Mouse (Mus musculus): ENCODE data around the gene Cebpb. TPM values are rescaled to one million over a fixed set of nuclear protein-coding genes. Genes with fewer than 3 reads are reported as not detected.

The Cebpb gene
- polyA plus RNA-seq, 1 experiment = 68.5 TPM

DNA sequence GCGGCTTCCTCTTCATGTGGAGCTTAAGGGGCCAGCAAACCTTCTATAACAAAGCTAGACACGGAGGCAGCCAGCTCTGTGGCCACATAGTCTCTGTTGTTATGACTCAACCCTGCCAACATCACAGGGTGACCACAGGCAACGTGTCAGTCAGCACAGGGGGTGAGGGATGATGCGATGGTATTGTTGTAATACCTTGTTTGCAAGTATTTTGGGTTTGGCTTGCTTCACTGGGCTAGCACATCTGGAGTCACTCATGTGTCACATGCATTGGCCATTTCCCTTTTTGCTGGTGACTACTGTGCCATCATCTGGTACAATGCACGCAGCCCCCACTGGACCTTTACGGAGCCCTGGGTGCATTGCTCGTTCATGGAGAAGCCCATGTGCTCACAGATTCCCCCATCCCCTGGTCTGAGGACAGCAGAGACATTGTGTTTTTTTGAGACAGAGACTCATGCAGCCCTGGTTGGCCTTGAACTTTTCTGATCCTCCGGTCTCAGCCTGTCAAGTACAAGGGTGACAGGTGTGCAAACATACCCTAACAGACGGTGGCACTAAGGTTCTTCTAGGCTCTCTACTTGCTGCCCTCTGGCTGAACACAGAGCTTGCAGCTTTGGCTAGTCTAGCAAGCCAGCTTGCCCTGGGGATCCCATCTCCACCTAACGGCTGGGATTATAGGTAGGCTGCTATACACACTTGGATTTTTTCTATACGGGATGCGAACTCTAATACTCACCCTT is 39.3 kb upstream of the Cebpb start:
- Histone ChIP-seq H3K27ac (ENCODE audit: insufficient read depth, low read length) (peak overlapping the region; percentile 20; the same call in 1 of the 2 replicates), H3K4me1 (ENCODE audit: control insufficient read depth, insufficient read depth, insufficient read length) (peaks cover 16% of the 10 kb centered on the region; the same call in 1 of the 2 replicates), H3K4me3 (ENCODE audit: extremely low read depth, insufficient read depth, insufficient read length) (no peak overlapping the region), H3K36me3 (ENCODE audit: control insufficient read depth, insufficient read depth, low read length) (peaks cover 33% of the 10 kb centered on the region), H3K27me3 (ENCODE audit: control insufficient read depth, insufficient read depth, low read length) (no peaks in the 10 kb centered on the region)
- no peak for DNase-seq (ENCODE audit: low read depth in 1 of 2, low spot score in 2 of 2)
- no peak for TF ChIP-seq CTCF (IDR thresholded peaks at IDR 0.05; ENCODE audit: extremely low read depth, insufficient read depth, insufficient read length, insufficient replicate concordance)
- TF ChIP-seq POLR2A (IDR thresholded peaks at IDR 0.05; ENCODE audit: low read depth, low read length) = no peak
- 53% methylated on average over 12 of the region's 12 CpGs for WGBS

DNA sequence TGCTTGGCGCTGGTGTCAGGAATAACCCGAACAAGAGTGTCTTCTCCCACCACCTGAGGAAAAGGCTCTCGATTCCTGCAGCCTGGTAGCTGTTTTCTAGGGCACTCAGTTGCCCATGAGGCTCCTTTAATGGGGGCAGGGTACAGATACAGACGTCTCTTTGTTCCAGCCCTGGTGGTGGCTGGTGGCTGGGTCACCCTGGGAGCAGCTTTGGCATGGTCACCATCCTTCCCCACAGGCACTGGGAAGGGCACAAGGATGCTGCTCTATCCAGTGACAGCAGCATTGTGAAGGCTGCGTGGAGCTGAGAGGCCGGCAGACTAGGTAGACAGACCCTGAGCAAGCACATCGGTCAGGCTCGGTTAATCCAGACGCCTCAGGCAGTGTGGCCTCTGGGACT is 37.1 kb upstream of the Cebpb start:
- H3K36me3 ChIP-seq (ENCODE audit: control insufficient read depth, insufficient read depth, low read length) = peaks cover 24% of the 10 kb centered on the region
- no peaks in the 10 kb centered on the region for H3K27me3 ChIP-seq (ENCODE audit: control insufficient read depth, insufficient read depth, low read length)
- WGBS = 96% methylated on average over 9 of the region's 9 CpGs
- H3K4me1 ChIP-seq (ENCODE audit: control insufficient read depth, insufficient read depth, insufficient read length) = peaks cover 21% of the 10 kb centered on the region; the same call in 1 of the 2 replicates
- no peak overlapping the region for H3K4me3 ChIP-seq (ENCODE audit: extremely low read depth, insufficient read depth, insufficient read length)
- DNase-seq (ENCODE audit: low read depth in 1 of 2, low spot score in 2 of 2) = no peak
- TF ChIP-seq CTCF (IDR thresholded peaks at IDR 0.05; ENCODE audit: extremely low read depth, insufficient read depth, insufficient read length, insufficient replicate concordance) (no peak), POLR2A (IDR thresholded peaks at IDR 0.05; ENCODE audit: low read depth, low read length) (no peak)
- H3K27ac ChIP-seq (ENCODE audit: insufficient read depth, low read length) = no peak overlapping the region

DNA sequence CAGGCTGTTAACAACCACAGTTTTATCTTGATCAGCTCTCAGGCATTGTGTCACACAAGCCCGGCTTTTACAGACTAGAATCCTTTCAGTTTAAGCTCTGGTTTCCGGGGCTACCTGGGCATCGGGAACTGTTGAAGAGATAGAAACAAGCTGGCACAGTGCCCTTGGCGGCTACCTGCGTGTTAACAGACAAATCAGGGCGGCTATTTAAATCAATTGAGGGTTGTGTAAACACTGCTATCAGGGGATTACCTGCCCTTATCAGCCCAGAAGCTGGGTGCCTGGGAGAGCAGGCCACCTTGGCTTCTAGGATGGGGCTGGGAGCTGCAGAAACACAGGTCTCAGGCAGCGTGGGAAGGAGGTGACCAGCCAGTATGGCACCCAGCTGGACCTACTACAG is 36.0 kb upstream of the Cebpb start:
- TF ChIP-seq POLR2A (IDR thresholded peaks at IDR 0.05; ENCODE audit: low read depth, low read length) = no peak
- no peak for TF ChIP-seq CTCF (IDR thresholded peaks at IDR 0.05; ENCODE audit: extremely low read depth, insufficient read depth, insufficient read length, insufficient replicate concordance)
- Histone ChIP-seq H3K36me3 (ENCODE audit: control insufficient read depth, insufficient read depth, low read length) (peaks cover 24% of the 10 kb centered on the region), H3K27me3 (ENCODE audit: control insufficient read depth, insufficient read depth, low read length) (no peaks in the 10 kb centered on the region), H3K4me1 (ENCODE audit: control insufficient read depth, insufficient read depth, insufficient read length) (peaks cover 30% of the 10 kb centered on the region; the same call in 1 of the 2 replicates), H3K27ac (ENCODE audit: insufficient read depth, low read length) (no peak overlapping the region), H3K4me3 (ENCODE audit: extremely low read depth, insufficient read depth, insufficient read length) (no peak overlapping the region)
- DNase-seq (ENCODE audit: low read depth in 1 of 2, low spot score in 2 of 2) = no peak
- 91% methylated on average over 7 of the region's 7 CpGs for WGBS

DNA sequence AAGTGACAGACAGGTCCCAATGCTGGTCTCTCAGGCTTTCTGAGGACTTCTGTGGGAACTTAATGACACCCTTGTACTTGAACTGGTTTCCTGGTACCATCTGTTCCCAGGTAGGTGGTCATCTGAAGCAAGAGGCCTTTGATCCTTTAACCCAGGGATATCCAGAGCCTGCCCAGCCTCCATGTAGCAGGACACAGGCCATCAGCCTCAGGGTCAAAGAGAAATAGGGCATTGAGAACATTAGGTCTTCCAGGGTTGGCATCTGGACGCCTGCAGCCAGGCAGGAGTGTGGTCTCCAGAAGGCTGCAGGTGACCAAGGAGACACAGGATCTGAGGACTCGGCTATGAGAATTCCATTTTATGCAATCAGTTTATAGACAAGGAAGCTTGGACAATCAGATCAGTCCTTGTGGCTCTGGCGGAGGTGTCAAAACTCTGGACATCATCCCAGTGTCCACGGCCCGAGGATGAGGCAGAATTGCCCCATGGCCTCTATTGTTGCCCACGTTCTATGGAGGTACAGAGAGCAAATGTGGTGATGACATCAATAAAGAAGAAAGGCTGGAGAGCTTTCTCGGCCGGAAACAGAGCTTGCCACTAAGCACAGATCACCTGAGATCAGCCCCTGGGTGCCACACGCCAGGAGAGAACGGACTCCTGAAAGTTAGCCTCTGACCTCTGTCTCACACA is 33.7 kb upstream of the Cebpb start:
- DNase-seq (ENCODE audit: low read depth in 1 of 2, low spot score in 2 of 2) = no peak
- Histone ChIP-seq H3K4me3 (ENCODE audit: extremely low read depth, insufficient read depth, insufficient read length) (no peak overlapping the region), H3K27ac (ENCODE audit: insufficient read depth, low read length) (no peak overlapping the region), H3K4me1 (ENCODE audit: control insufficient read depth, insufficient read depth, insufficient read length) (peaks cover 40% of the 10 kb centered on the region; the same call in 1 of the 2 replicates), H3K36me3 (ENCODE audit: control insufficient read depth, insufficient read depth, low read length) (peaks cover 24% of the 10 kb centered on the region), H3K27me3 (ENCODE audit: control insufficient read depth, insufficient read depth, low read length) (no peaks in the 10 kb centered on the region)
- TF ChIP-seq CTCF (IDR thresholded peaks at IDR 0.05; ENCODE audit: extremely low read depth, insufficient read depth, insufficient read length, insufficient replicate concordance) (no peak), POLR2A (IDR thresholded peaks at IDR 0.05; ENCODE audit: low read depth, low read length) (no peak)
- WGBS = 88% methylated on average over 10 of the region's 10 CpGs

DNA sequence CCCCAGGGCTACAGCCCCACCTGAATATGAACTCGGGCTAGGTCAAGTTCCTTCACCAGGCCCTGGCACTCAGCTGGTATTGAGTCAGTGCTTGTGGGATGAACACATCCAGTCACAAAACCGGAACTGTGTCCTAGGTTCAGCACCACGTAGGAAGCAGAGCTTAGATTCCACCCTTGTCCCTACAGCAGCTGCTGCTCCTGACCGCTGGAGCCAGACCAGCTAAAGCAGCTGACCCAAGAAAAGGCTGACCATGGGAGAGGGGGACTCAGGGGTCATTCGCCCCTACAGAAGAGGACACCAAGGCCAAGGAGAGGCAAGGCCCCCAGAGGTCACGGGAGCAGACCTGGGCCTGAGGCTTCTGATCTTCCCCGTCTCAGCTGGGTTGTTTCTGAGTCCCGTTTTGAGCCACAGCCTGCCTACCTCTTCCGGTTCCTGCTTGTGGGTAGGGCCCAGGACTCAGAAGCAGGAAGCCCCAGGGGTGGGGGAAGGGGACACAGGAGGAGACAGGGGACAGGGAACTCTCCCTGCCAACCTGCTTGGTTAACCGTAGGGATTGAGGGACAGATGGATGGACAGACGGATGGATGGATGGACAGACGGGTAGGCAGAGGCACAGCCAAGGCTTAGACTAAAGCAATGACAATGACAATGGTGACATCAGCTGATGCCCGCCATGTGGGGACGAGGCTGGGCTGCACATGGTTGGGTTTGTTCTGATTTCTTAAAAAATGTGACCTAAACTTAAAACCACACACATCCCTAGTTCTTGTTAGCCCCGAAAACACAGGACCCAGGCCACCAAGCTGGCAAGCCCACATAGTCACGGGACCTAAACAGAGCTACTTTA is 31.9 kb upstream of the Cebpb start:
- H3K36me3 ChIP-seq (ENCODE audit: control insufficient read depth, insufficient read depth, low read length) = peaks cover 21% of the 10 kb centered on the region
- no peaks in the 10 kb centered on the region for H3K27me3 ChIP-seq (ENCODE audit: control insufficient read depth, insufficient read depth, low read length)
- peak; percentile 68 for TF ChIP-seq POLR2A (IDR thresholded peaks at IDR 0.05; ENCODE audit: low read depth, low read length)
- TF ChIP-seq CTCF (IDR thresholded peaks at IDR 0.05; ENCODE audit: extremely low read depth, insufficient read depth, insufficient read length, insufficient replicate concordance) = no peak
- peaks cover 42% of the 10 kb centered on the region; the same call in 1 of the 2 replicates for H3K4me1 ChIP-seq (ENCODE audit: control insufficient read depth, insufficient read depth, insufficient read length)
- peak; percentile 79 to 88 for DNase-seq (ENCODE audit: low read depth in 1 of 2, low spot score in 2 of 2)
- peak overlapping the region; percentile 51 for H3K4me3 ChIP-seq (ENCODE audit: extremely low read depth, insufficient read depth, insufficient read length)
- peak overlapping the region; percentile 96 for H3K27ac ChIP-seq (ENCODE audit: insufficient read depth, low read length)
- 10% methylated on average over 16 of the region's 16 CpGs for WGBS

DNA sequence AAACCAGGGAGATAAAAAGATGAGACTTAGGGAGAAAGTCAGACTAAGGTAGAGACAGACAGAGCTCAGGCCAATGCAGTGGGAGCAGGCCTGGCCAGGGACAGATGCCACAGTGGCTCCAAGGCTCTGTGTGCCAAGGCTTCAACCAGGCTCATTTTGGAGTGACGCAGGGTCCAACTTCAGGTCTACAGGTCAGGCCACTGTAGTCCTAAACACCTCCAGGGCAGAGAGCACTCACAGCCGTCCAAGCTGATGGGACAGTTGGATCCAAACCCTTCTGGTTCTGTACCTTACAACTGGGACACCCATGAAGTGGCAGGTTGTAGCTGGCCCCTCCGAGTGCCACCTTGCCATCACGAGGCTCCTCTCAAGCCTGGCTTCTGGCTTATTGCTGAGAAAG is 30.7 kb upstream of the Cebpb start:
- H3K27ac ChIP-seq (ENCODE audit: insufficient read depth, low read length) = peak overlapping the region; percentile 96
- TF ChIP-seq POLR2A (IDR thresholded peaks at IDR 0.05; ENCODE audit: low read depth, low read length) = no peak
- TF ChIP-seq CTCF (IDR thresholded peaks at IDR 0.05; ENCODE audit: extremely low read depth, insufficient read depth, insufficient read length, insufficient replicate concordance) = no peak
- H3K27me3 ChIP-seq (ENCODE audit: control insufficient read depth, insufficient read depth, low read length) = no peaks in the 10 kb centered on the region
- no peak overlapping the region for H3K4me3 ChIP-seq (ENCODE audit: extremely low read depth, insufficient read depth, insufficient read length)
- peaks cover 42% of the 10 kb centered on the region; the same call in 1 of the 2 replicates for H3K4me1 ChIP-seq (ENCODE audit: control insufficient read depth, insufficient read depth, insufficient read length)
- no peak for DNase-seq (ENCODE audit: low read depth in 1 of 2, low spot score in 2 of 2)
- 83% methylated on average over 4 of the region's 4 CpGs for WGBS
- peaks cover 15% of the 10 kb centered on the region for H3K36me3 ChIP-seq (ENCODE audit: control insufficient read depth, insufficient read depth, low read length)
